Mouse (Mus musculus): ENCODE measurements around the gene Ccp110. TPM values are rescaled to one million over a fixed set of nuclear protein-coding genes. Genes with fewer than 3 reads are reported as not detected.

The Ccp110 gene
- polyA plus RNA-seq, 1 experiment from 2014 or later, result 29.9 TPM

DNA sequence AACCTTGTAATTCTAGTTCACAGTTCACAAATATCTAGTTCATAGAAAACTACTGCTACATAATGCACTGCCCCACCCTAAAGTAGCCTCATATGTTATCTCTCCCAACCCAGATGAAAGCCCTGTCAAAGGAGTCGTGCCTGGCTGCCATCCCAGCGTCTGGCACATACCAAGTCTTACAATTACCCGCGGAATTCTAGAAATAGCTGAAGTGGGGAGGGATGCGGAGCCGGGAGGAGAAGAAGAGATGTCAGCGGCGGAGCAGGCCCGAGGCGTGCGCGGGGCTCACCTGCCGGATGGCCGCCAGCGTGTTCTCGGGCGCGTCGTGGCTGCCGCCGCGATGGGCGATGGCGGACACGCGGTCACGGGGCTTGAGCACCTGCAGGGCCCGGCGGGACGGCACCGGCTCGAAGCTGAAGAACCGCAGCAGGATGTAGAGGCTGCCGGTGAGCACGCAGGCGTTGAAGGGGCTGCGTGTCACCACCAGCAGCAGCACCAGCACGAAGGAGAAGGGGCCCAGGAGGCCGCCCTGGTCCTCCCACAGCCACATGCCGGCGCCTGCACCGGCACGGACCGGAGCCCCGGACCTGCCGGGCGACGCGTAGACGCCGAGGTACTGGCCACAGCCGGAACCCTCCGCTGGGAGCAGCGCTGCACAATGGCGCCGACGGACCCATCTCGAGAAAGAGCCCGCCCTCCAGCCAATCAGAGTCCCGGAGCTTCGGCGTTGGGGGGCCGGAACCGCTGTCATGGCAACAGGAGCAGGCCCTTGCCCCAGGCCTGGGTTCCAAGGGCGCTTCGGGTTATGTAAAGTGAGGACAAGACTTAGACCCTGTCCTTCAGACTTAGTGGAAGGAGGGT, 7.0 kb upstream of the Ccp110 start, which contains the start of gene Gde1:
TSS of gene Gde1 (minus strand) at position 678 of the 861 bp plus-strand sequence.
- peak within 1 kb of the TSS; percentile 64 for H3K4me2 ChIP-seq
- peak within 1 kb of the TSS; percentile 94 for H3K27ac ChIP-seq (replicated peaks)
- no peaks in the 10 kb centered on the region for H3K27me3 ChIP-seq
- peak; percentile 94 for ATAC-seq (ENCODE audit: low read depth)
- WGBS, result under 1% methylated on average over 44 of the region's 66 CpGs
- H3K9ac ChIP-seq, result peak within 1 kb of the TSS; percentile 94
- no peaks in the 10 kb centered on the region for H3K9me3 ChIP-seq
- H3K4me1 ChIP-seq (replicated peaks), result peaks cover 29% of the 10 kb centered on the region
- H3K4me3 ChIP-seq, result peak within 1 kb of the TSS; percentile 89
- H3K36me3 ChIP-seq, result peaks cover 9% of the 10 kb centered on the region

DNA sequence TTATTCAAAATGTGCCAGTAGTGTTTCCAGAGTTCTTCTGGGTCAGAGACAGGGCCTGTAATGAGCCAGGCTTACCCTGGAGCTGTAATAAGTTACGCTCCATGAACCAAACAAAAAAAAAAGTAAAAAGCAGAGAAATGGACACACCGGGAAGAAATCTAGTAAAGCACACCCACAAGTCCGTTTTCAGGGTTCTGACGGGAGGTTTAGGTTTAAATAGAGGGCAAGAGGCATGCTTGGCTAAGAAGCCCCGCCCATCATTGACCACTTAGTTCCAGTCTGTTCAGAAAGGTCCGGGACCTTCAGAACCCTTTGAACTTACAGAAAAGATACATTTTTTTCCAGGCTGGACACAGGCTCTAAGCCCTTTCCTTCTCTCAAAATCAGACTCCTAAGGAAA, 6.3 kb upstream of the Ccp110 start:
- 38% methylated on average over 6 of the region's 6 CpGs for WGBS
- H3K4me1 ChIP-seq (replicated peaks), result peaks cover 29% of the 10 kb centered on the region
- no peak for ATAC-seq (ENCODE audit: low read depth)
- H3K9ac ChIP-seq, result 0 out of 2 replicates have a peak overlapping the region, but pooled peaks have one; percentile 94
- H3K27me3 ChIP-seq, result no peaks in the 10 kb centered on the region
- peak overlapping the region; percentile 64 for H3K4me2 ChIP-seq
- peaks cover 9% of the 10 kb centered on the region for H3K36me3 ChIP-seq
- no peaks in the 10 kb centered on the region for H3K9me3 ChIP-seq
- peak overlapping the region; percentile 94 for H3K27ac ChIP-seq (replicated peaks)
- H3K4me3 ChIP-seq, result peak overlapping the region; percentile 89

DNA sequence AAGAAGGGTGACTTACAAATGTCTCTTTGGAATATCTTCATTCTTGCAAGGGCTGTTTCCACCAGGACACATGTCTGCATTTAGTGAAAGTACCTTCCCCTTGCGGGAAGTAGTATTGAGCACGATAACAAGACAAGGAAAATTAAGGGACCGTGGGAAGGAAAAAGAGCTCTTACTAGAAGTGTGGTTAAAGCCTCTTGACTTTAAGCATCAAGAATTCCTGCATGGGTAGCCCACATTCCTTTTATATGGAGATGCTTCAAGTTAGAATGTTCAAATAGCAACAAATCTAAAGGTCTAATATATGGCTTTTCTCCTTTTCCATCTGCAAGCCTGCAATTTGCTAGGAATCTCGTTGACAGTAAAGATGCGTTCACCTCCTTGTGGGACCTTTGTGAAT, 5.9 kb upstream of the Ccp110 start:
- Histone ChIP-seq H3K4me2 (no peak overlapping the region), H3K9ac (no peak overlapping the region), H3K27me3 (no peaks in the 10 kb centered on the region), H3K9me3 (no peaks in the 10 kb centered on the region), H3K4me3 (no peak overlapping the region), H3K4me1 (replicated peaks) (peaks cover 29% of the 10 kb centered on the region), H3K36me3 (peaks cover 9% of the 10 kb centered on the region), H3K27ac (replicated peaks) (no peak overlapping the region)
- no peak for ATAC-seq (ENCODE audit: low read depth)
- WGBS, result 88% methylated on average over 5 of the region's 5 CpGs

DNA sequence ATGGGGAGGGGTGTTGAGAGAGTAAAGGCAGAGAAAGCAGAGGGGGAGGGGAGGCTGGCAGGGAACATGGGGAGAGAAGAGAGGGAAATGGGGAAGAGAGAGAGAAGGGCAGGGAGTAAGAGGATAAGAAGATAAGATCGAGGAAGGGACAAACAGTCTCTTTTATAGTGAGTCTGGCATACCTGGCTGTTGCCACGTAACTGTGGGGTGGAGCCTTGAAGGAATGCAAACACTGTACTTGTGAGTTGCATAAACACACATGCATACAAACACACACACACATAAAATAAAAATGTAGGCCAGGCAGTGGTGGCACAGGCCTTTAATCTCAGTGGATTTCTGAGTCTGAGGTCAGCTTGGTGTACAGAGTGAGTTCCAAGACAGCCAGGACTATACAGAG, 5.1 kb upstream of the Ccp110 start:
- H3K4me1 ChIP-seq (replicated peaks), result peaks cover 29% of the 10 kb centered on the region

DNA sequence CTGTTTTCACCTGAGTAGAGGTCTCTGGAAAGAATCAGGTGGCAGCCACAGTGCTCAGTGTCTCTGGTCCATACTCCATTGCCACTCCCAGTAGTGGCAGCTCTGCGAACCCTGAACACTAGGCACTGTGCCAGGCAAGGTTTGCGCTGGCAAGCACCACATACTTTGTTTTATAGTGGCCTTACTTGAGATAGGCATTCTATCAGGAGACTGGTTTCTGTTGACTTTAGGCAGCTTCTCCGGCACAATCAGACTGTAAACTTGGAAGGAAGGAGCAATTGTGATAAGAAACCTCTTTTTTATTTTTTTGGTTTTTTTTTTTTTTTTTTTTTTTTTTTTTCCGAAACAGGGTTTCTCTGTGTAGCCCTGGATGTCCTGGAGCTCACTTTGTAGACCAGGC, 4.3 kb upstream of the Ccp110 start:
- WGBS, result 90% methylated on average over 4 of the region's 4 CpGs
- peaks cover 29% of the 10 kb centered on the region for H3K4me1 ChIP-seq (replicated peaks)
- ATAC-seq (ENCODE audit: low read depth), result no peak

More for the DNA sequence above, 5.1 kb upstream of the Ccp110 start:
- H3K27ac ChIP-seq (replicated peaks), result no peak overlapping the region
- no peaks in the 10 kb centered on the region for H3K27me3 ChIP-seq
- H3K4me2 ChIP-seq, result no peak overlapping the region
- WGBS, result 90% methylated on average over 2 of the region's 2 CpGs
- no peaks in the 10 kb centered on the region for H3K9me3 ChIP-seq
- peaks cover 2% of the 10 kb centered on the region; the same call in 1 of the 2 replicates for H3K36me3 ChIP-seq
- H3K9ac ChIP-seq, result no peak overlapping the region
- ATAC-seq (ENCODE audit: low read depth), result no peak
- H3K4me3 ChIP-seq, result no peak overlapping the region

DNA sequence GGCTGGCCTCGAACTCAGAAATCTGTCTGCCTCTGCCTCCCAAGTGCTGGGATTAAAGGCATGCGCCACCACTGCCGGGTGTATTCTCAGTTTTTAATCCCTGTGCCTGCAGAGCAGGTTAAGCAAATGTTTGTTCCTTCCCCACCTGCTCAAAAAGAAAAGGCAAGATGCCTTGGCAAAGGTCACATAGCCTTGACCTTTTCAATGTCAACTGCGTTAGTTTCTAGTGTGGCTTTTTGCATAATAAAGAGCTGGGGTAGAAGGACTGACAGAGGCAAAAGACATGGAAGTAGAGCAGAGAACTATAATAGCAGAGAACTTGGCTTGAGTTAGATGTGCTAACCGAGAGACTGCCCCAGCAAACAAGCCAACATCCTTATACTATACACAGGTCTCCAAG, 1.6 kb upstream of the Ccp110 start:
- H3K27me3 ChIP-seq, result no peaks in the 10 kb centered on the region
- H3K9me3 ChIP-seq, result no peaks in the 10 kb centered on the region
- ATAC-seq (ENCODE audit: low read depth), result no peak

More for the DNA sequence above, 4.3 kb upstream of the Ccp110 start:
- H3K36me3 ChIP-seq, result no peaks in the 10 kb centered on the region
- H3K27ac ChIP-seq (replicated peaks), result no peak overlapping the region
- H3K4me2 ChIP-seq, result no peak overlapping the region
- H3K9me3 ChIP-seq, result no peaks in the 10 kb centered on the region
- no peak overlapping the region for H3K9ac ChIP-seq
- no peak overlapping the region for H3K4me3 ChIP-seq
- no peaks in the 10 kb centered on the region for H3K27me3 ChIP-seq

GRCm38 (mm10) chr7:118714873-118715272, 2.5 kb downstream of the Ccp110 start:
- peaks cover 28% of the 10 kb centered on the region for H3K36me3 ChIP-seq
- H3K27me3 ChIP-seq, result no peaks in the 10 kb centered on the region
- no peak for ATAC-seq (ENCODE audit: low read depth)
- H3K4me1 ChIP-seq (replicated peaks), result peaks cover 13% of the 10 kb centered on the region
- 92% methylated on average over 1 of the region's 1 CpGs for WGBS
- no peak overlapping the region for H3K9ac ChIP-seq
- no peak overlapping the region for H3K27ac ChIP-seq (replicated peaks)
- no peak overlapping the region for H3K4me2 ChIP-seq
- H3K9me3 ChIP-seq, result no peaks in the 10 kb centered on the region
- H3K4me3 ChIP-seq, result no peak overlapping the region

More for the DNA sequence above, 1.6 kb upstream of the Ccp110 start:
- Histone ChIP-seq H3K27ac (replicated peaks) (no peak overlapping the region), H3K4me2 (no peak overlapping the region), H3K4me1 (replicated peaks) (peaks cover 19% of the 10 kb centered on the region), H3K36me3 (peaks cover 5% of the 10 kb centered on the region; the same call in 1 of the 2 replicates), H3K4me3 (no peak overlapping the region), H3K9ac (no peak overlapping the region)
- WGBS, result 68% methylated on average over 5 of the region's 5 CpGs

- no peaks in the 10 kb centered on the region for H3K9me3 ChIP-seq
- no peak for ATAC-seq (ENCODE audit: low read depth)
- H3K4me1 ChIP-seq (replicated peaks), result peaks cover 10% of the 10 kb centered on the region
- no peaks in the 10 kb centered on the region for H3K27me3 ChIP-seq
- no peak overlapping the region for H3K9ac ChIP-seq
- no peak overlapping the region for H3K4me2 ChIP-seq
- no peak overlapping the region for H3K4me3 ChIP-seq
- 93% methylated on average over 4 of the region's 4 CpGs for WGBS
- no peak overlapping the region for H3K27ac ChIP-seq (replicated peaks)
- H3K36me3 ChIP-seq, result peaks cover 55% of the 10 kb centered on the region
Observed at GRCm38 (mm10) chr7:118718066-118718465, 5.7 kb downstream of the Ccp110 start.

DNA sequence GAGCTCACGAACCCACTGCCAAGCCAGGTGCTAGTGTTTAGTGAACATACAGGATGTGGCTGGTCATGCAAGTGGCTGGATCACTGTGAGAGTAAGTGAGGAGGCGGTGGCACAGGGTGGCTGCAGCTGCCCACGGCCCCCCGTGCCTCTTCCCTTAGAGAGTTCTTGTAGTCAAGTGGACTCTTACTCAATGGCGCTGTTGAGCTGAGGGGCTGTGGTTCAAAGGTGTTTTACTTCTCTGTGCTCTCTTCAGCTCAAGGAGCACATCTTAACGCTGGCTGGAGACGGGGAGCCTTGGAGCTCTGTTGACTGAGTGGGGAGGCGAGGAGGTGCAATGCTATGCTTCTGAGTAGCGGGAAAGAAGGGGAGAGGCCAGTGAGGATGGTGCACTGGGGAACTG, 11.6 kb downstream of the Ccp110 start:
- Histone ChIP-seq H3K9ac (no peak overlapping the region), H3K4me3 (no peak overlapping the region), H3K27ac (replicated peaks) (no peak overlapping the region), H3K36me3 (peaks cover 90% of the 10 kb centered on the region), H3K4me1 (replicated peaks) (no peaks in the 10 kb centered on the region), H3K9me3 (no peaks in the 10 kb centered on the region), H3K4me2 (no peak overlapping the region), H3K27me3 (no peaks in the 10 kb centered on the region)
- no peak for ATAC-seq (ENCODE audit: low read depth)
- 92% methylated on average over 9 of the region's 9 CpGs for WGBS

DNA sequence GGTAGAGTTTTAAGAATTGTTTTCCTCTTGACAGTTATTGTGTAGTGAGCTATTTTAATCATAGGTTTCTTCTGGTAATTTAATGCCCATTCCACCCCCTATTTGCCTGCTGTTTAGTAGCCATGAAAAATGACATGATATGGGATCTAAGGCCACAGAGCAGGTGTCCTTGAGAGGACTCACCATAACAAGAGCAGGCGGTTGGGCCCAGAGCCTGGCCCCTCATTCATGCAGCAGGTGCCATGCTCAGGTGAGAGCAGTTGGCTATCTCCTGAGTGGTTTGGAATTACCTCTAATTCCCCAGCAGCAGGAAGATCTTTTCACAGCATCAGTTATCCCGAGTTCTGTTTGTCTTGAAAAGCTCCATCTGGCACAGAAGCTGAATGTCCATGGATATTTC, 13.1 kb downstream of the Ccp110 start:
- Histone ChIP-seq H3K9ac (no peak overlapping the region), H3K9me3 (no peaks in the 10 kb centered on the region), H3K4me1 (replicated peaks) (no peaks in the 10 kb centered on the region), H3K27me3 (no peaks in the 10 kb centered on the region), H3K4me2 (no peak overlapping the region), H3K4me3 (no peak overlapping the region), H3K36me3 (peaks cover 92% of the 10 kb centered on the region), H3K27ac (replicated peaks) (no peak overlapping the region)
- WGBS, result 90% methylated on average over 2 of the region's 2 CpGs
- ATAC-seq (ENCODE audit: low read depth), result no peak

- no peaks in the 10 kb centered on the region for H3K4me1 ChIP-seq (replicated peaks)
- H3K27ac ChIP-seq (replicated peaks), result no peak overlapping the region
- no peaks in the 10 kb centered on the region for H3K9me3 ChIP-seq
- H3K4me2 ChIP-seq, result no peak overlapping the region
- no peaks in the 10 kb centered on the region for H3K27me3 ChIP-seq
- 90% methylated on average over 13 of the region's 13 CpGs for WGBS
- no peak overlapping the region for H3K4me3 ChIP-seq
- peaks cover 88% of the 10 kb centered on the region for H3K36me3 ChIP-seq
- ATAC-seq (ENCODE audit: low read depth), result no peak
- no peak overlapping the region for H3K9ac ChIP-seq
Observed at GRCm38 (mm10) chr7:118728846-118729587, 16.7 kb downstream of the Ccp110 start.

- ATAC-seq (ENCODE audit: low read depth), result no peak
- Histone ChIP-seq H3K4me2 (no peak overlapping the region), H3K9ac (no peak overlapping the region), H3K27ac (replicated peaks) (no peak overlapping the region), H3K9me3 (no peaks in the 10 kb centered on the region), H3K4me3 (no peak overlapping the region), H3K4me1 (replicated peaks) (no peaks in the 10 kb centered on the region), H3K36me3 (peaks cover 80% of the 10 kb centered on the region), H3K27me3 (no peaks in the 10 kb centered on the region)
- WGBS, result 94% methylated on average over 3 of the region's 3 CpGs
Observed at GRCm38 (mm10) chr7:118731781-118732180, 19.4 kb downstream of the Ccp110 start.

Data from neural tube, embryonic 13.5 days (tissue).